Comparison of ENCODE assay signal across 15 mouse cellular contexts in the genomic region with DNA sequence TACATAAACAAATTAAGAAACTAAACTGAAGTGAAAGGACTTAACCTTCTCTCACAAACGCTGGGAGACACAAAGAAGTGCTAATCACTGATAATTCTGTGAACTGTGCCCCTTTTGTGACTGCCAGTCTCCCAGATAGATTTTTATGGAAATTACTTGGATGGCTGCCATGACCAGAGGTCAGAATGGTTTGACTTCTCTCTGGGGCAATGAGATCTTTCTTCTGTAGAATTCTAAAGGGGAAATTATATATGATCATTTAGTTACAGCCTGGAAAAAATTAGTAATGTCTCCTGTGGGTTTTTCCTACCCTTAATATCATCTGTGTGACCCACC. TPM values are rescaled to one million over a fixed set of nuclear protein-coding genes. Genes with fewer than 3 reads are reported as not detected.
DNase-seq lines count a peak whose midpoint lies in the region; ATAC-seq and TF ChIP-seq lines count a peak whose summit lies in the region.
"Had no signal": no experiment of that assay in that cellular context is flagged by ENCODE, and none has a peak within 500 bp of the region (broad histone marks: within the 10 kb centered on the region; RNA-seq: fewer than 3 reads in every experiment).

No protein-coding gene starts in this region.

- TF ChIP-seq POLR2A in liver, adult 2 months (IDR thresholded peaks at IDR 0.05; ENCODE audit: extremely low read depth, insufficient read depth, low read length) = no peak

- no peaks in the 10 kb centered on the region for H3K36me3 ChIP-seq in liver, adult 2 months (ENCODE audit: control insufficient read depth, insufficient read depth, low read length)
- no peaks in the 10 kb centered on the region for H3K36me3 ChIP-seq in liver, embryonic 12.5 days
- no peaks in the 10 kb centered on the region for H3K36me3 ChIP-seq in intestine, embryonic 16.5 days (ENCODE audit: control insufficient read depth, insufficient read depth, low read length)
- no peaks in the 10 kb centered on the region for H3K36me3 ChIP-seq in liver, embryonic 15.5 days (replicated peaks)
- H3K36me3 ChIP-seq: embryonic facial prominence, embryonic 15.5 days had no signal

- H3K4me1 ChIP-seq in liver, adult 2 months (ENCODE audit: control insufficient read depth, insufficient read depth, low read length) = peaks cover 13% of the 10 kb centered on the region
- H3K4me1 ChIP-seq in liver, embryonic 12.5 days = peaks cover 18% of the 10 kb centered on the region
- H3K4me1 ChIP-seq in intestine, embryonic 16.5 days (ENCODE audit: control insufficient read depth, insufficient read depth, low read length) = peaks cover 2% of the 10 kb centered on the region; the same call in 1 of the 2 replicates
- H3K4me1 ChIP-seq in liver, embryonic 15.5 days (replicated peaks) = 0 out of 2 replicates have a peak, but pooled peaks cover 16% of the 10 kb centered on the region

- H3K27ac ChIP-seq in liver, adult 2 months (replicated peaks; ENCODE audit: insufficient read depth, low read depth, low read length) = peak overlapping the region; percentile 93
- no peak overlapping the region for H3K27ac ChIP-seq in liver, embryonic 12.5 days
- peak overlapping the region; percentile 75 for H3K27ac ChIP-seq in intestine, embryonic 16.5 days (ENCODE audit: low read length)
- H3K27ac ChIP-seq in liver, embryonic 15.5 days (replicated peaks) = 0 out of 2 replicates have a peak overlapping the region, but pooled peaks have one; percentile 29
- H3K27ac ChIP-seq: embryonic facial prominence, embryonic 15.5 days; forebrain, embryonic 13.5 days; gastrocnemius, adult 2 months had no signal

- intact Hi-C loops in heart, postnatal 36 days (cut with DNase I) = no loop called here

- H3K9ac ChIP-seq in liver, adult 2 months (ENCODE audit: low read depth, low read length) = no peak overlapping the region
- no peak overlapping the region for H3K9ac ChIP-seq in liver, embryonic 12.5 days
- no peak overlapping the region for H3K9ac ChIP-seq in intestine, embryonic 16.5 days (ENCODE audit: low read depth, low read length)
- H3K9ac ChIP-seq in liver, embryonic 15.5 days = no peak overlapping the region
- H3K9ac ChIP-seq: embryonic facial prominence, embryonic 15.5 days; forebrain, embryonic 13.5 days had no signal

- no peak for TF ChIP-seq CTCF in liver, adult 2 months (IDR thresholded peaks at IDR 0.05; ENCODE audit: low read depth, low read length)

- ATAC-seq in liver, embryonic 12.5 days = no peak
- peak; percentile 35; the same call in 1 of the 2 replicates for ATAC-seq in intestine, embryonic 16.5 days
- no peak for ATAC-seq in liver, embryonic 15.5 days (ENCODE audit: insufficient read depth)
- ATAC-seq: forebrain, embryonic 13.5 days; lung, postnatal 0 days had no signal

- H3K79me2 ChIP-seq in liver, adult 2 months (ENCODE audit: control insufficient read depth, insufficient read depth, low read length) = peaks cover 18% of the 10 kb centered on the region; the same call in 1 of the 2 replicates

- H3K4me2 ChIP-seq in liver, embryonic 12.5 days = no peak overlapping the region
- peak overlapping the region; percentile 41; the same call in 1 of the 2 replicates for H3K4me2 ChIP-seq in intestine, embryonic 16.5 days (ENCODE audit: low read depth, low read length)
- peak overlapping the region; percentile 21 for H3K4me2 ChIP-seq in liver, embryonic 15.5 days
- H3K4me2 ChIP-seq: embryonic facial prominence, embryonic 15.5 days; forebrain, embryonic 13.5 days had no signal

- DNase-seq in heart, adult 8-10 months (ENCODE audit: low spot score) = peak; percentile 23
- no peak for DNase-seq in heart, postnatal 36 days
- DNase-seq in liver, adult 2 months (ENCODE audit: extremely low read depth, low read depth, low spot score) = peak; percentile 93
- no peak for DNase-seq in retina, postnatal 1 day
- no peak for DNase-seq in ovary, postnatal 14 days (ENCODE audit: low spot score)
- DNase-seq: cerebellum, adult 18-20 months; gastrocnemius, adult 2 months; right cerebral cortex, postnatal 14 days had no signal

- no peaks in the 10 kb centered on the region for H3K27me3 ChIP-seq in liver, adult 2 months (ENCODE audit: control insufficient read depth, insufficient read depth, low read length)
- peaks cover under 1% of the 10 kb centered on the region; the same call in 1 of the 2 replicates for H3K27me3 ChIP-seq in liver, embryonic 12.5 days (replicated peaks)
- H3K27me3 ChIP-seq in intestine, embryonic 16.5 days (replicated peaks; ENCODE audit: control insufficient read depth, insufficient read depth, low read length) = no peaks in the 10 kb centered on the region
- H3K27me3 ChIP-seq in liver, embryonic 15.5 days = 0 out of 2 replicates have a peak, but pooled peaks cover 3% of the 10 kb centered on the region
- H3K27me3 ChIP-seq: embryonic facial prominence, embryonic 15.5 days; forebrain, embryonic 13.5 days had no signal

- whole genome bisulfite sequencing in liver, adult 2 months = 8% methylated on average over 1 of the region's 1 CpGs
- WGBS in liver, embryonic 12.5 days (ENCODE audit: insufficient replicate concordance) = 53% methylated on average over 1 of the region's 1 CpGs
- WGBS in intestine, embryonic 16.5 days = 36% methylated on average over 1 of the region's 1 CpGs
- 38% methylated on average over 1 of the region's 1 CpGs for WGBS in liver, embryonic 15.5 days (ENCODE audit: insufficient replicate concordance)

- no peak overlapping the region for H3K4me3 ChIP-seq in liver, adult 2 months (ENCODE audit: insufficient read depth, low read depth, low read length)
- H3K4me3 ChIP-seq in liver, embryonic 12.5 days = no peak overlapping the region
- H3K4me3 ChIP-seq in intestine, embryonic 16.5 days (ENCODE audit: low read length) = no peak overlapping the region
- no peak overlapping the region for H3K4me3 ChIP-seq in liver, embryonic 15.5 days (replicated peaks)
- H3K4me3 ChIP-seq: embryonic facial prominence, embryonic 15.5 days; forebrain, embryonic 13.5 days; gastrocnemius, adult 2 months; megakaryocyte, embryonic 14.5 days had no signal

- no peaks in the 10 kb centered on the region for H3K9me3 ChIP-seq in liver, embryonic 12.5 days (replicated peaks)
- no peaks in the 10 kb centered on the region for H3K9me3 ChIP-seq in intestine, embryonic 16.5 days (ENCODE audit: control insufficient read depth, low read length)
- no peaks in the 10 kb centered on the region for H3K9me3 ChIP-seq in liver, embryonic 15.5 days (replicated peaks)
- H3K9me3 ChIP-seq: embryonic facial prominence, embryonic 15.5 days; forebrain, embryonic 13.5 days; megakaryocyte, embryonic 14.5 days had no signal

RNA-seq across cellular contexts. Expression of gene Galm, which starts 4.1 kb away (rescaled TPM):
- 10 to 100 TPM; 17.8 to 21.2 (median 19.7) TPM for total RNA-seq in heart, adult 8-10 months (2022)
- 10 to 100 TPM; 15.0 to 16.8 TPM for total RNA-seq in heart, postnatal 36 days (2021)
- total RNA-seq in liver, adult 2 months (2014; rRNA removed) = 68.6 and 70.5 TPM in 2 replicates
- polyA plus RNA-seq in liver, adult 2 months (2012; rRNA removed) = 81.2 and 98.5 TPM in 2 replicates
- 14.6 and 15.2 TPM in 2 replicates for polyA plus RNA-seq in liver, embryonic 12.5 days (2016; fragmentation: Nextera tagmentation; extraction: Ambion mirVana)
- 101 and 113 TPM in 2 replicates for polyA plus RNA-seq in intestine, embryonic 16.5 days (2015; fragmentation: Nextera tagmentation; extraction: Ambion mirVana)
- polyA plus RNA-seq in liver, embryonic 15.5 days (2015; fragmentation: Nextera tagmentation; extraction: Ambion mirVana) = 31.9 and 35.9 TPM in 2 replicates

Comparison
In these comparisons a context has a peak if more than half of its experiments do, and no peak if none do; other contexts are left out.
1. DNase-seq: peak in heart, adult 8-10 months (single experiment) and liver, adult 2 months (single experiment); none in heart, postnatal 36 days (0 of 2), retina, postnatal 1 day (single experiment) and ovary, postnatal 14 days (single experiment).